Mouse (Mus musculus) gastrocnemius, adult 8-10 months (tissue): ENCODE measurements around the gene Ascc2. TPM values are rescaled to one million over a fixed set of nuclear protein-coding genes. Genes with fewer than 3 reads are reported as not detected.

Experiments used
- DNase-seq, 2 experiments: peaks; one replicate each; pipeline ENCODE4 v3.0.0; 2022; ENCODE audit warnings: low spot score in 2 of 2
- total RNA-seq, 4 experiments: library from RNA; stranded (reverse); gene quantifications; 2 replicates each; pipeline ENCODE4 v1.2.4; 2022

Gene Ascc2
- total RNA-seq, 4 experiments from 2014 or later, result 15.6 to 18.7 (median 16.5) TPM

DNA sequence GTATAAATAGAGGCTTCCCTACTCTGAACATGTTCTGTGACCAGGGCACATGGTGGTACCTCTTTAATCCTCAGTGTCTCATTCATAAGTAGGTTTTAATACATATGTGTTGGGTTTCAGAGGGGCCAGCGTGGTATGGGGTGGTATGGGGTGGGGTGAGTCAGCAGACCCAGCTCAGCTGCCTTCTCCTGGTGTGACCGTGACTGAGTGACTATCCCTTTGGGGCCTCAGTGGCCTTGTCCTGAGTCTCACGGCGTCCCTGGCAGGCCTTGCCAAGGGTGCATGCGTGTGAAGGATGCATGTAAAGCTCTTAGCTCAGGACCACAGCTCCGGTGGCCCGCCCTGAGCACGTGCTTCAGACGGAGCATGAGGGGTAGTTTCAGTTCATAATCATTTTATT lies 82.4 kb downstream of the Ascc2 start:
- DNase-seq, result no peak

DNA sequence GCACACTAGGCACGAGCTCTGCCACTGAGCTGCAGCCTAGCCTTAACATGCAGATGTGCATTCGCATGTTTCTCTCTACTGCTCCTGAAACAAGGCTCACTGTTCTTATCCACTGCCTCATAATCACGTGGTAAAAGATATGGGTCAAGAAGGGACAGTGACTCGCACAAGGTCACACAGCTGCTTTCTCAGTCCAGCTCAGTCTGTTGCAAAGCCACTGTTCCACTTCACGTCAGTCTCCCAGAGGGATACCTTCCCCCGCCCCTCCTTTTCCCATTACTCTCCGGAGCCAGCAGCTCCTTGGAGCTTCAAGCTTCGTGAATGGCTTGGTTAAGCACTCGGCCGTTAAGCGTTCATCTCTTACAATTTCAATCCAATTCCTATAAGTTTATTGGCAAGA lies 82.8 kb downstream of the Ascc2 start:
- no peak for DNase-seq

DNA sequence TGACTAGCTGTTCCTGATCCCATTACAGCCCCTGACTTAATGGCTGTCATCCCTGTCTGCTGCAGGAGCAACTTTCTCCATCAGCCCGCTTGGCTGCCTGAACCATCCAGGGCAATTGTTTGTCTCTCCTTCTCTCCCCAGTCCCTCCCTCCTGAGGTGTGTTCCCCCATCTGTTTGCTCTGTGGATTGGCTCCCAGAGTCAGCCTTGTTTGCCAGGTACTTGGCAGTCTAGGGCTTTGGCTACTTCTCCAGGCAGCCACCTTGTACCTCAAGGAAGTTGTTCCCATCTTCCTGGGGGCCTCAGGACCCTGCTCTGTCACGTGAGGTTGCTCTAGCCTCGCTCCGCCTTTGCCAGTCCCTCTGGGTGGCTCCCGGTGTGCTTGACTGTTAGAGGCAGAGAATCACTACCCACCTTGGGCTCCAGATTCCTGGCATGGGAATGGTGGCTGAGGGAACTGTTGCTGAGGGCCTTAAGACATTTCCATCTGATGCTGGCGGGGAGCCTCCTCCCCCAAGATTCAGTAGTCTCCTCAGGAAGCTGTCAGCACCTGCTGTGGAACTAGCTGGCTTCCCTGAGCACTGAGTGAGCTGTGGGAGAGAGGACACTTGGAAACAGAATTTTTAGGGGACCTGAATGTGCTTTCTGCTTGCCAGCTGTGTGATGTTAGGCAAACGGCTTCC lies 83.5 kb downstream of the Ascc2 start:
- DNase-seq, result no peak

DNA sequence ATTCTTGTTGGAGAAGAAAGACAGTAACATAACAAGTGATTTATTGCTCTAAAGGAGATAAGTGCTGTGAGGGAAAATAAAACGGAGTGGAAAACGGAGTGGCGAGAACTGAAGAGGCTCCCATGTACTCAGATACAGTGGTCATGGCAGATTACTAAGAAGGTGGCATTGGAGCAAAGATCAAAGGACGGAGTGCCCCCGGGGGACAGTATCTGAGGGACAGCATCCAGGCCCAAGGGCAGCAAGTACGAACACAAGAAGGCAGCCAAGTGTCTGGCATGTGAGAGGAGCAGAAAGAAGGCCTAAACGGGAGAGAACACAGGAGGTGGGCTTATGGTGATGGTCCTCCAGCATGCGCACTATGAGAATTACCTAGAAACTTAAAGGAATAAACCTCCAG lies 84.2 kb downstream of the Ascc2 start:
- DNase-seq, result no peak

GRCm38 (mm10) chr11:4729603-4730002 lies 92.1 kb downstream of the Ascc2 start:
- DNase-seq, result no peak

DNA sequence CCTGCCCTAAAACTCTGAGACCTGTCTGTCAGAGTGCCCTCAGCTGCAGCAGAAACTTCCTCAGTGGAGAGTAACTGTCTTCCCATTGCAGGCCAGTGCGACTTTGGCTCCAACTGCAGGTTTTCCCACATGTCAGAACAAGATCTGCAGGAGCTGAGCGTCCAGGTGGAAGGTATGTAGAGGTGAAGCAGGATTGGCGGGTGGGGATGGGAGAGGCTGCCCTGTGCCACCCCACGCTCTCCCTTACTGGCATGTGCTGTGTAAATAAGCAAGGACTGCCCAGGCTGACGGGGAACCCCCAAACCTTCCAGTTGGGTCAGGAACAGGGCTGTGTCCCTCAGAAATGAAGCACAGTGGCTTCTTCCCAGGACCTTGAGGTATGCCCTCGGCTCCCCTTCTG lies 92.5 kb downstream of the Ascc2 start:
- DNase-seq, result no peak

DNA sequence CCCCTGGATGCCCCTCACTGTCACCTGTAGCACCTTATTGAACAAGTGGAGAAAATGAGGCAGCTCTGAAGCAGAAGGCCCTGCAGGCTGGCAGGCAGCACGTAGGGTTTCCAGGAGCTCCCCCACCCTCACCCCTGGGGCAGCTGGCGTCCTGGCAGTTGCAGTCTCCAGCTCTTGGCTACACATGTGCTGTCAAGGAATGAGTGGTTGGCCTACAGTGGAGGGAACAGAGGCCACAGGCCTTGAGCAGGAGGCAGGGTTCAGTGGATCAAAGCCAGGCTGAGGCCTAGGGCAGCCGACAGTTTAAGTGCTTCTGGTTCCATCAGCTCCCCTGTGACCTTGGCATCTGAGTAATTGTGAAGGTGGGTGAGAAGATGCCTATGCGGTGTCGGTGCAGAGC lies 93.4 kb downstream of the Ascc2 start:
- no peak for DNase-seq

DNA sequence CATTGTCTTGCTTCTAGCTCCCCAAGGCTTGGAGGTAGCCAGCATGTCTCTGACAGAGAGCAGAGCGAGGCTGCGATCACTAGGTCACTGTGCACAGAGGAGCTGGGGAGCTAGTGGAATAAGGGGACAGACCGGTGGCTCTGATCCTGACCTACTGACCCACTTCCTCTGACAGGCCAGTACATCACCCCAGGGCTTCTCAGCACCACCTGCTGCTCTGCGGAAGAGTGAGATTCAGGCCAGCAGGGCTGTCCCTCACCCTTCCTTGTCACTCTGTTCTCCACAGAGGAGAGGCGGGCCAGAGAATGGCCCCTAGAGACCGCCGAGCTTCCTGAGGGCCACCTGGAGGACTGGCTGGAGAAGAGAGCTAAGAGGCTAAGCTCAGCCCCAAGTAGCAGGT lies 94.2 kb downstream of the Ascc2 start:
- DNase-seq, result no peak

GRCm38 (mm10) chr11:4734179-4734578 lies 96.6 kb downstream of the Ascc2 start:
- no peak for DNase-seq

Other genes starting within 250 kb of the Ascc2 start
- gene Hormad2, start 196.6 kb upstream of the Ascc2 start, total RNA-seq, result not detected
- 10 to 100 TPM; 45.9 to 59.7 (median 51.7) TPM for gene Mtmr3, start 42.9 kb upstream of the Ascc2 start, total RNA-seq
- gene Gm11032, start 17.7 kb upstream of the Ascc2 start, total RNA-seq, result not detected
- 1,000 to 10,000 TPM in 1 of 4 experiments, 100 to 1,000 TPM in 3; 882 to 1,031 (median 959) TPM for gene Uqcr10, start 66.6 kb downstream of the Ascc2 start, total RNA-seq
- 10 to 100 TPM; 19.6 to 26.9 (median 24.7) TPM for gene Zmat5, start 66.9 kb downstream of the Ascc2 start, total RNA-seq
- gene Cabp7, start 109.0 kb downstream of the Ascc2 start, total RNA-seq, result under 1 TPM in 2 of 4 experiments, not detected in 2; 0.10 to 0.12 TPM
- gene Nf2, start 211.8 kb downstream of the Ascc2 start, total RNA-seq, result 10 to 100 TPM; 52.9 to 62.2 (median 56.1) TPM
- 1 to 10 TPM in 1 of 4 experiments, under 1 TPM in 3; 0.29 to 1.1 (median 0.71) TPM for gene Nipsnap1, start 236.2 kb downstream of the Ascc2 start, total RNA-seq